Mouse (Mus musculus) heart, embryonic 16.5 days (tissue): ENCODE measurements around the gene Aif1. TPM values are rescaled to one million over a fixed set of nuclear protein-coding genes. Genes with fewer than 3 reads are reported as not detected.

Source experiments
- ATAC-seq: fragments of 200-750 bp; cut with Nextera tagmentation; replicated peaks from 2 replicates; pipeline ENCODE4 v1.8.0; 2017; ENCODE audit warnings: moderate number of reproducible peaks; ENCODE audit not compliant: insufficient read depth, low FRiP score; ENCODE audit errors: extremely low read depth
- H3K27ac ChIP-seq: fragments of 300-500 bp; sonication (generic); 2 replicates; pipeline ENCODE4 v1.5.1; 2014; ENCODE audit warnings: mild to moderate bottlenecking, low read length, control low read depth, moderate library complexity
- H3K27me3 ChIP-seq: fragments of 300-500 bp; sonication (generic); 2 replicates; pipeline ENCODE4 v1.6.1; 2014; ENCODE audit warnings: low read length, mixed read lengths; ENCODE audit not compliant: control insufficient read depth, insufficient read depth
- H3K36me3 ChIP-seq: fragments of 300-500 bp; sonication (generic); 2 replicates; pipeline ENCODE4 v1.6.1; 2014; ENCODE audit not compliant: control insufficient read depth, insufficient read depth
- H3K4me1 ChIP-seq: fragments of 300-500 bp; sonication (generic); 2 replicates; pipeline ENCODE4 v1.6.1; 2014; ENCODE audit warnings: low read length, mixed read lengths; ENCODE audit not compliant: control insufficient read depth, insufficient read depth
- H3K4me2 ChIP-seq: fragments of 300-500 bp; sonication (generic); 2 replicates; pipeline ENCODE4 v1.6.1; 2014; ENCODE audit warnings: low read depth, mild to moderate bottlenecking, control low read depth, low read length
- H3K4me3 ChIP-seq: fragments of 300-500 bp; sonication (generic); 2 replicates; pipeline ENCODE4 v1.5.1; 2014; ENCODE audit warnings: mild to moderate bottlenecking, control low read depth, low read length
- H3K9ac ChIP-seq: fragments of 300-500 bp; sonication (generic); 2 replicates; pipeline ENCODE4 v1.6.1; 2014; ENCODE audit warnings: low read length, control low read depth
- H3K9me3 ChIP-seq: fragments of 300-500 bp; sonication (generic); replicated peaks from 2 replicates; pipeline ENCODE4 v1.6.1; 2016; ENCODE audit warnings: low read length; ENCODE audit not compliant: control insufficient read depth
- WGBS: fragments of 180-500 bp; shearing (Covaris S2); extraction: QIAGEN DNeasy Blood & Tissue Kit; methylation state at CpG from one replicate; pipeline ENCODE4 v1.1.7; 2014; 5-methylcytosine and 5-hydroxymethylcytosine counted together
- polyA plus RNA-seq: library from polyadenylated mRNA; unstranded; fragments of >200 nt; fragmentation: Nextera tagmentation; extraction: Ambion mirVana; gene quantifications from 2 replicates; pipeline ENCODE4 v1.2.1, GENCODE M21; 2015

Gene Aif1
- polyA plus RNA-seq, 1 experiment from 2014 or later: 10.9 TPM

- no peak for ATAC-seq
- Histone ChIP-seq H3K4me2 (no peak overlapping the region), H3K27me3 (peaks cover 42% of the 10 kb centered on the region), H3K36me3 (no peaks in the 10 kb centered on the region), H3K9ac (no peak overlapping the region), H3K27ac (no peak overlapping the region), H3K4me3 (no peak overlapping the region), H3K9me3 (no peaks in the 10 kb centered on the region), H3K4me1 (peaks cover 14% of the 10 kb centered on the region)
- 60% methylated on average over 7 of the region's 7 CpGs for WGBS
These were observed 22.2 kb upstream of the Aif1 start for GRCm38 (mm10) chr17:35198029-35198428.

- H3K27me3 ChIP-seq: peaks cover 39% of the 10 kb centered on the region
- no peak for ATAC-seq
These were observed 21.3 kb upstream of the Aif1 start for GRCm38 (mm10) chr17:35197126-35197525.

GRCm38 (mm10) chr17:35196321-35196641 is 20.4 kb upstream of the Aif1 start:
- Histone ChIP-seq H3K36me3 (no peaks in the 10 kb centered on the region), H3K4me2 (peak overlapping the region; percentile 86), H3K9me3 (no peaks in the 10 kb centered on the region), H3K9ac (peak overlapping the region; percentile 70), H3K27ac (no peak overlapping the region), H3K27me3 (peaks cover 33% of the 10 kb centered on the region), H3K4me1 (peaks cover 10% of the 10 kb centered on the region), H3K4me3 (peak overlapping the region; percentile 61)
- no peak for ATAC-seq
- 26% methylated on average over 9 of the region's 9 CpGs for WGBS

More at GRCm38 (mm10) chr17:35197126-35197525, 21.3 kb upstream of the Aif1 start:
- Histone ChIP-seq H3K9ac (no peak overlapping the region), H3K9me3 (no peaks in the 10 kb centered on the region), H3K4me1 (peaks cover 14% of the 10 kb centered on the region), H3K4me3 (no peak overlapping the region), H3K27ac (no peak overlapping the region), H3K36me3 (no peaks in the 10 kb centered on the region), H3K4me2 (no peak overlapping the region)
- 50% methylated on average over 6 of the region's 6 CpGs for WGBS

GRCm38 (mm10) chr17:35195631-35196320 is 19.9 kb upstream of the Aif1 start:
- Histone ChIP-seq H3K9me3 (no peaks in the 10 kb centered on the region), H3K9ac (peak overlapping the region; percentile 70), H3K27me3 (peaks cover 28% of the 10 kb centered on the region), H3K27ac (no peak overlapping the region), H3K4me1 (peaks cover 10% of the 10 kb centered on the region), H3K36me3 (no peaks in the 10 kb centered on the region), H3K4me2 (peak overlapping the region; percentile 86), H3K4me3 (peak overlapping the region; percentile 61)
- peak; percentile 80 for ATAC-seq
- 1% methylated on average over 66 of the region's 66 CpGs for WGBS

- H3K27me3 ChIP-seq: peaks cover 23% of the 10 kb centered on the region
- H3K9ac ChIP-seq: peak overlapping the region; percentile 70
- no peaks in the 10 kb centered on the region for H3K9me3 ChIP-seq
- peak overlapping the region; percentile 25; the same call in 1 of the 2 replicates for H3K27ac ChIP-seq
- peak overlapping the region; percentile 61 for H3K4me3 ChIP-seq
- peak overlapping the region; percentile 86 for H3K4me2 ChIP-seq
- H3K4me1 ChIP-seq: peaks cover 10% of the 10 kb centered on the region
- H3K36me3 ChIP-seq: no peaks in the 10 kb centered on the region
- no peak for ATAC-seq
- 32% methylated on average over 19 of the region's 19 CpGs for WGBS
These were observed 19.2 kb upstream of the Aif1 start for GRCm38 (mm10) chr17:35194844-35195630.

- WGBS: 44% methylated on average over 28 of the region's 28 CpGs
- Histone ChIP-seq H3K9ac (peak within 1 kb of the TSS; percentile 70), H3K4me3 (peak within 1 kb of the TSS; percentile 61), H3K27ac (peak within 1 kb of the TSS; percentile 52; the same call in 1 of the 2 replicates), H3K36me3 (no peaks in the 10 kb centered on the region), H3K9me3 (no peaks in the 10 kb centered on the region), H3K27me3 (peaks cover 22% of the 10 kb centered on the region), H3K4me1 (peaks cover 10% of the 10 kb centered on the region), H3K4me2 (peak within 1 kb of the TSS; percentile 86)
- 0 out of 2 replicates have a peak, but pooled peaks have one; percentile 17 for ATAC-seq
These were observed 18.3 kb upstream of the Aif1 start, which contains the start of gene Ltb for GRCm38 (mm10) chr17:35193881-35194843. Gene Ltb (plus strand): TSS chr17:35194439.

- H3K4me1 ChIP-seq: peaks cover 10% of the 10 kb centered on the region
- H3K4me2 ChIP-seq: no peak overlapping the region
- H3K9me3 ChIP-seq: no peaks in the 10 kb centered on the region
- H3K27ac ChIP-seq: no peak overlapping the region
- H3K9ac ChIP-seq: no peak overlapping the region
- peaks cover 18% of the 10 kb centered on the region for H3K27me3 ChIP-seq
- ATAC-seq: no peak
- no peaks in the 10 kb centered on the region for H3K36me3 ChIP-seq
- 78% methylated on average over 5 of the region's 5 CpGs for WGBS
- H3K4me3 ChIP-seq: no peak overlapping the region
These were observed 17.1 kb upstream of the Aif1 start for GRCm38 (mm10) chr17:35192924-35193323.

- no peak for ATAC-seq
- Histone ChIP-seq H3K4me3 (no peak overlapping the region), H3K27me3 (peaks cover 14% of the 10 kb centered on the region), H3K36me3 (no peaks in the 10 kb centered on the region), H3K27ac (no peak overlapping the region), H3K9ac (no peak overlapping the region), H3K4me2 (no peak overlapping the region), H3K4me1 (peaks cover 10% of the 10 kb centered on the region), H3K9me3 (no peaks in the 10 kb centered on the region)
- 46% methylated on average over 2 of the region's 2 CpGs for WGBS
These were observed 15.9 kb upstream of the Aif1 start for GRCm38 (mm10) chr17:35191723-35192122.
